Mouse (Mus musculus): ENCODE data around the gene Abcc9.

DNA sequence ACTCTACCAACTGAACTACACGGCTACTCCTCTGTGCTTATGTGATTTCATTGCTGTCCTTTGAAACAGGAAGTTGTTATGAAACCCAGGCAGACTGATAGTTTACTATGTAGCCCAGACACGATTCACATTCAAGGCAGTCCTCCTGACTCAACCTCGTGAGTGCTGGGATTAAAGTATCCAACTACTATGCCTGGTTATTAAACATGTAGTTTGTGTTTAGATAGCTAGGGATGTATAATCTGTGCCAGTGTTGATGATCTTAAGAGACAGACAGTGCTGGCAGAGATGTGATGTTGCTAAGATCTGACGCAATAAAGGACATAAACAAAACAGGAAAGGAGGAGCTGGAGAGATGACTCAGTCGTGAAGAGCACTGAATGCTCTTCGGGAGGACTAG, 129.2 kb downstream of the Abcc9 start:
- TF ChIP-seq CTCF (IDR thresholded peaks at IDR 0.05; ENCODE audit: borderline replicate concordance, insufficient read depth, low read length) (no peak), POLR2A (IDR thresholded peaks at IDR 0.05; ENCODE audit: low read depth, low read length) (no peak)

Measured in embryonic fibroblast, embryonic 13.5 days (primary cell).